Mouse (Mus musculus): ENCODE results near the gene Fam50b.

Fam50b gene

GRCm38 (mm10) chr13:34737968-34738698, 3.5 kb downstream of the Fam50b start:
- in situ Hi-C loops (cut with MboI), result no loop called here

- in situ Hi-C loops (cut with MboI), result no loop called here
Measured at GRCm38 (mm10) chr13:34738699-34738973, 4.0 kb downstream of the Fam50b start.

GRCm38 (mm10) chr13:34739071-34739470, 4.4 kb downstream of the Fam50b start:
- in situ Hi-C loops (cut with MboI), result no loop called here

GRCm38 (mm10) chr13:34741254-34741653, 6.6 kb downstream of the Fam50b start:
- in situ Hi-C loops (cut with MboI), result no loop called here

GRCm38 (mm10) chr13:34741813-34742568, 7.3 kb downstream of the Fam50b start:
- in situ Hi-C loops (cut with MboI), result no loop called here

GRCm38 (mm10) chr13:34746811-34747210, 12.2 kb downstream of the Fam50b start:
- in situ Hi-C loops (cut with MboI), result no loop called here

- in situ Hi-C loops (cut with MboI), result no loop called here
Measured at GRCm38 (mm10) chr13:34748530-34748929, 13.9 kb downstream of the Fam50b start.

GRCm38 (mm10) chr13:34759202-34759601, 24.6 kb downstream of the Fam50b start:
- in situ Hi-C loops (cut with MboI), result no loop called here

- in situ Hi-C loops (cut with MboI), result no loop called here
Measured at GRCm38 (mm10) chr13:34760518-34761287, 26.1 kb downstream of the Fam50b start.

GRCm38 (mm10) chr13:34762136-34762535, 27.5 kb downstream of the Fam50b start:
- in situ Hi-C loops (cut with MboI), result no loop called here

- in situ Hi-C loops (cut with MboI), result no loop called here
Measured at GRCm38 (mm10) chr13:34762865-34763264, 28.2 kb downstream of the Fam50b start.

- in situ Hi-C loops (cut with MboI), result no loop called here
Measured at GRCm38 (mm10) chr13:34765269-34765668, 30.6 kb downstream of the Fam50b start.

GRCm38 (mm10) chr13:34766572-34766971, 31.9 kb downstream of the Fam50b start:
- in situ Hi-C loops (cut with MboI), result no loop called here

GRCm38 (mm10) chr13:34767527-34768292, 33.1 kb downstream of the Fam50b start:
- in situ Hi-C loops (cut with MboI), result no loop called here

GRCm38 (mm10) chr13:34776767-34777166, 42.1 kb downstream of the Fam50b start:
- in situ Hi-C loops (cut with MboI), result no loop called here

GRCm38 (mm10) chr13:34780856-34781610, 46.4 kb downstream of the Fam50b start:
- in situ Hi-C loops (cut with MboI), result no loop called here

- in situ Hi-C loops (cut with MboI), result no loop called here
Measured at GRCm38 (mm10) chr13:34781611-34782009, 47.0 kb downstream of the Fam50b start.

GRCm38 (mm10) chr13:34784818-34785217, 50.2 kb downstream of the Fam50b start:
- in situ Hi-C loops (cut with MboI), result no loop called here

- in situ Hi-C loops (cut with MboI), result no loop called here
Measured at GRCm38 (mm10) chr13:34786634-34787033, 52.0 kb downstream of the Fam50b start.

- in situ Hi-C loops (cut with MboI), result no loop called here
Measured at GRCm38 (mm10) chr13:34787546-34787945, 52.9 kb downstream of the Fam50b start.

GRCm38 (mm10) chr13:34789176-34789818, 54.6 kb downstream of the Fam50b start:
- in situ Hi-C loops (cut with MboI), result no loop called here

Measured in mature B cell (primary cell).